Mouse (Mus musculus): ENCODE measurements around the gene Krtap9-3.

- TF ChIP-seq CTCF (IDR thresholded peaks at IDR 0.05; ENCODE audit: borderline replicate concordance, control insufficient read depth, extremely low read depth, insufficient read depth, low read length, poor library complexity) (no peak), POLR2A (IDR thresholded peaks at IDR 0.05; ENCODE audit: control insufficient read depth, extremely low read depth, insufficient read depth, low read length, poor library complexity) (no peak)
Measured at GRCm38 (mm10) chr11:99556195-99556594, 41.7 kb downstream of the Krtap9-3 start.
